Mouse (Mus musculus): ENCODE results near the gene Adamts3.

The Adamts3 gene

DNA sequence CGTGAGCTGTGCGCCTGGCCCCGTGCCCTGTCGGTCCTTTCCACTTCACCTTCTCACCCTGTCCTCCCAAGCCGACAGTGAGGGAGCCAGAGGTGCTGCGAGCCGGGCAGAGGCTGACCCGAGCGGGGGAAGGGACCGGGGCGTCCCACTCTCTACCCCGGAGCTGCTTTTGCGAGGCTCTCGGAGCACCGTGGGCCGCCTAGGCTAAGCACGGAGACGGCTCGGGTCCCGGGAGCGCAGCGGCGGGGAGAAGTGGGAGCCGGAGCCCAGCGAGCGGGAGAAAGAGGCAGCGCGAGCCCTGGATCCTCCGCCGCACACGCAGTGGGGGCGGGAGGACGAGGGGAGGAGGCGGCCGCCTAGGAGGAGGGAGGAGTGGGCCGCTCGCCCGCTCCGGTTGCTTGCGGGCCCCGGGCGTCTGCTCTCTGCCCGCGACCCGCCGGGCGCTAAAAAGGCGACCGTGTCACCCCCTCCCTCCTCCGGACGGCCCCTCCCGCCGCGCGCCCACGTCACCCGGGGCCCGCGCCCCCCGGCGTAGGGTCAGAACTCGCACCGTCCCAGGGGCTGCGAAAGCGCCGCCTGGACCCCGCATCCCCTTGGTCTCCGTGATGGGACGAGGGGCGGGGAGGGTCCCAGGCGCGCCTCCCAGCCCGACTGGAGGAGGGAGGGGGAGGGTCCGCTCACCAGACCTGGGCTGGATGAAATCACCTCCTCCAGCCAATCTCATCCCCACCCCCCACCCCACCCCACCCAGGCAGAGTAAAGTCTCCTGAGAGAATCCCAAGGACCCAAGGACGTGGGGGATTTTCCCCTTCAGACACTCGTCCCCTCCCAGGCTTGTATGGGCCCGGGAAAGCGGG, at the start of gene Adamts3:
Gene Adamts3 (minus strand): TSS at position 284 of the 857 bp plus-strand sequence.
- DNase-seq, result peak; percentile 28

DNA sequence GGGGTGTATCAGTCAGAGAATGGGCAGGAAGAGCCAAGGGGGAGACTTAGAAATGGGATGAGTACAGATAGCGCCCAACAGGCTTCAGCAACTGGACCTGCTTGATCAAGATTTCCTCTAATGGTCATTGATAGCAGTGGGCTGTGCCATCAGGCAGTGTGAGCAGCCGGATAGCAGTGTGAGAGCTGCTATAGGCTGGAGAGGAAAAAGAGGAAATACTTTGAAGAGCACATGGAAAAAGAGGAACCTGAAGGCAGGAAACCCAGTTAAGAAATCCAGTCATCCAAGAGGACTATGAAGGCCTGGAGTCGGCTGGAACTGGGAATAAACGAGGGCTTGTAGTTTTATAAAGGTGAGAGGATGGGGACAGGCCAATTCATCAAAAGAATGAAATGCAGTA, 48.4 kb upstream of the Adamts3 start:
- no peak for DNase-seq

DNA sequence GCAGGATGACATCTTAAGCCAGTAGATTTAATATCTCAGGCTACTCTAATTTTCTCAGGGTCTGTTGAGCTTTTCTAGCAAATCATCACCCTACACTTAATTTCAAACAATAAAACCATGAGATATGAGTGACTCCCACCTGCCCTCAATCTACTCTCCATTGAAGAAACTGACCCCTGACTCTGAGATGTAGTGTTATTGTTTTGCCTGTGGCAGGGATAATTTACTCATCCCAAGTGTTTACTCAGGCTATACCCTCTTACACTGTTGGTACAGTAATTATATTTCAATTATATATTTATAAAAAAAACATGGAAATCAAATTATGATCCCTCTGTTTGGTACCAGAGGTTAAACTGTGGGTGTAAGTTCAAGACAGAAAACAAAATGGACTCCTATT, 29.2 kb upstream of the Adamts3 start:
- DNase-seq, result no peak

DNA sequence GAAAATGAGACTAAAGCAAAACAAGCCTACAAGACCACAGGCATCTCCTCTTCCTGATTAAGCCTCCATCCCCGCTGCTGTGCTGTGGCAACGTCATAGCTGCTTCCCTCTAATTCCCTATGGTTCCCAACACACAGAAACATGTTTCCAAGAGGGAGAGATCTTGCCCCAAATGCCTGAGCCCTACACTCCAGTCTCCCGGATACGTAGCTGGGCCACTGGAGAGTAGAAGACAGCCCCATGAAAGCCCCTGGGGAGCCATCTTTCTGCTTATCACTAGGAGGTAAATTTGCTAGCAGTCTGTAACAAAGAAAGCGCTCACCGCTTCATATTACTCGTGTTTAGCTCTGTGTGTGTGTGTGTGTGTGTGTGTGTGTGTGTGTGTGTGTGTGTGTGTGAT, 28.8 kb upstream of the Adamts3 start:
- DNase-seq, result no peak

DNA sequence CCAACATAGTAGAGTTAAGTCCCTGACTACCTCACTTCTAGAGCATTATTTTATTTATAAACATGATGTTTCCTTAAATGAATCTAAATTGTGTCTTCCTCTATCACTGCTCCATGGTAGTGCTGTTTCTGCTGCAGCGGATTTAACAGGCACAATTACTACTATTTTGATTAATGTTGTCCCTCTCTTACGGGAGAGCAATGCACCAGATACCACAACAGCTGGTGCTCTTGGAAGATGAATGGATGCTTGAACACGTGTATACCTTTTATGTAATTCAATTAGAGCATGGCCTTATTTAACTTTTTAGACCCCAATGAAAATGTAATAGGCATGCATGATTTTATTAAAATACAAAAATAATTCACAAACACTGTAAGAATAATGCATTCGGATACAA, 28.4 kb upstream of the Adamts3 start:
- DNase-seq, result no peak

- no peak for DNase-seq
These were observed 23.8 kb upstream of the Adamts3 start for GRCm38 (mm10) chr5:89906884-89907431.

- no peak for DNase-seq
These were observed 17.9 kb upstream of the Adamts3 start for GRCm38 (mm10) chr5:89901026-89901425.

DNA sequence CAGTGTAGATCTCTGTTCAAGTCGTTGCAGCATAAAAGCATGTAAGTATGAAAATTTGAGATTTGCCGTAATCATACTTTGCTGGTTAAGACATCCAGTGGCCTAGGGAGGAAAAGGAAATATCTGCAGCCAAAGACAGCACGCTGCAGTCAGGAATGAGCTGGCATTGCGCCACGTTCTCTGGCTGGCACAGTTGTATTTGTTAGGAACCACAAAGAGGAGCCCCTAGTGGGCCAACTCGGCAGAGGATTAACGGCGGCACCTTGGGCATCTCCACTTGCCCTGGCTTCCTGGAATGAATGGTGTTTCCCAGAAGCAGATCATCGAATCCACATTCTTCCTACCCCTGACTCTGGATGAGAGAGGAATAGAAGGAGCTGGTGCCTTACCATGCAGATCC, 14.4 kb upstream of the Adamts3 start:
- DNase-seq, result peak; percentile 7

DNA sequence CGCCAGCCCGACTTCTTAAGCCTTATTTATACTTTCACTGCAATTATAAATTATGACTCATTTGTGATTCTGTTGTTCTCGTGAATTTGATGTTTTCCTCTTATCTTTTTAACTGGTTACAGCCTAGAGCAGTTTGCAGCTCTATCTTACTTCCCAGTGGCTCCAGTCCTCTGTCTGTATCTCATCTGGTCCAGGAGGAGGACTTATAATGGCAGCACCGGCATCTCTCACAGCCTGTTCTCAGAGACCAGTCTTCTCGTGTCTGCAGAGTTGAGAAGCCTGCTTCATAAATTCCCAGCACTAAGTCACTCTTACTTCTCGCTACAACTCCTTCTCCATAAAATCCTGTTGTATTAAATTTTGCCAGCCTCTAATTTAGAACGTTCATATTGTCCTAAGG, 12.4 kb upstream of the Adamts3 start:
- DNase-seq, result no peak

GRCm38 (mm10) chr5:89884991-89885390, 1.9 kb upstream of the Adamts3 start:
- no peak for DNase-seq

GRCm38 (mm10) chr5:89883908-89884204, 722 bp upstream of the Adamts3 start:
- DNase-seq, result no peak

- DNase-seq, result peak; percentile 30
These were observed 921 bp downstream of the Adamts3 start for GRCm38 (mm10) chr5:89882091-89882734.

DNA sequence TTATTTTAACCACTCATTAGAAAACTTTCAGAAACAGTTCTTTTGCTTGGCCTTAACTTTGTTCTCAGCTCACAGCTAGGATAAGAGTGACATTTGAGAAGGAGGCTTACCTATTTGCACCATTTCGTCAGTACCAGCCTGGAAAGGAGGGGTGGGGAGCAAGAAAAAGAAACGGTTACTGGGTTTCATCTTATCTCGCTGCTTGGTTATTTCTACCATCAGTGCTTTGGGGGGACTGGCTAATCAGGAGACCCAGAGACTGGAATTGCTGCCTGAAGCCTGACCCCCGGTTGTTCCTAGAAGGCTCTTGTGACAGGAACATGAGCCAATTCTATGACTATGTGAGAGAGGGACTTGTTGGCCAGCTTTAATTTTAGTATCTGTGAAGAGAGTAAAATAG, 1.7 kb downstream of the Adamts3 start:
- DNase-seq, result no peak

- no peak for DNase-seq
These were observed 4.2 kb downstream of the Adamts3 start for GRCm38 (mm10) chr5:89878866-89879392.

- DNase-seq, result no peak
These were observed 10.5 kb downstream of the Adamts3 start for GRCm38 (mm10) chr5:89872661-89873060.

DNA sequence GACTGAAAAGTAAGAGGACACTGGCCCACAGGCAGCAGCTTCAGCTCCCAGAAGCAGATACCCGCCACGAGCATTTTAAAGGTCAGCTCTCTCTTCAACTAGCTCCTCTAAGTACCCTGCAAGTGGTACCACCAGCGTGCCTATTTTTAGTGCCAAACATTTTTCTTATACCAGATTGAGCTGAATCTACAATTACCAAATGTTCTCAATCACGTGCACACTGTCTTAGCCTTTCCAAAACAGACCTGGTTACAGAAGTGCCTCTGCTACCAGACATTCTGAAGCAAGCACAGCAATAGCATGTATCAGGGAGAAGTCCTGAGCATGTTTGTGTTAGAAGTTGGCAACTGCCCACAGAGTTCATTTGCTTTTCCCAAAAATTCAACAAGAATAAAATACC, 23.5 kb downstream of the Adamts3 start:
- no peak for DNase-seq

DNA sequence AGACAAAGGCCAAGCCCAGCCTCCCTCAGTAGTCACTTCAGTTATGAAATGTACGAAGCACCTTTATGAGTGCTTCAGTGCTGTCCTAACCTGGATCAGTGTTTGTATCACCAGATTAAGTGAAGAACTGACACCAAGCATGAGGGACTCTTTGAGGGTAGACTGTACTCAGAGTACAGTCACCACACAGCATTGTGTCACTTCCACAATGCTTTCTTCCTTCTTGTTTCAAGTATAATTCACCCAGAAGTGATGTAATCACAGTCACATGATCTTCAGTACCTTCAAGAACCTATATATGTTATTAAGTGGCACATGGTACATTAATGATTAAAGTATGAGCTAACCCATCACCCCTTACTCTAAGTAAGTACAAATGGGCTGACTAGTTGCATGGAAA, 24.3 kb downstream of the Adamts3 start:
- no peak for DNase-seq

- no peak for DNase-seq
These were observed 36.6 kb downstream of the Adamts3 start for GRCm38 (mm10) chr5:89846551-89846950.

GRCm38 (mm10) chr5:89844354-89844753, 38.8 kb downstream of the Adamts3 start:
- peak; percentile 19 for DNase-seq

GRCm38 (mm10) chr5:89843478-89843877, 39.7 kb downstream of the Adamts3 start:
- no peak for DNase-seq

GRCm38 (mm10) chr5:89839627-89840026, 43.5 kb downstream of the Adamts3 start:
- peak; percentile 12 for DNase-seq

DNA sequence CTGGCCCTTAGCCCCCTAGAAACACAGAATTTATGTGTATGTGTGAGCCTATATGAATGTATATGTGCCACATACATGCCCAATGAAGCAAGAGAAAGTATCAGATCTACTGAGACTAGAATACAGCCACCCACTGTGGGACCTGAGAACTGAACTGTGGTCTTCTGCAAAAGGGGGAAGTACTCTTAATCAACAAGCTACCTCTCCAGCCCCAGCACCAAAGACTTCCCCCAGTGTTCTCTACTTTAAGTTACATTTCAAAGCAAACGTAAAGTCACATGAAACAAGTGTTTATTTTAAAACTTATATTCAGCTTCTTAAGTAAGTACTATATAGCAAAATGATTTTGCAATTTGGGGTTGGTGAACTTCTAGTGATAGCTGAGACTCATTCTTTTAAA, 62.0 kb downstream of the Adamts3 start:
- DNase-seq, result no peak

GRCm38 (mm10) chr5:89819531-89819930, 63.6 kb downstream of the Adamts3 start:
- no peak for DNase-seq

DNA sequence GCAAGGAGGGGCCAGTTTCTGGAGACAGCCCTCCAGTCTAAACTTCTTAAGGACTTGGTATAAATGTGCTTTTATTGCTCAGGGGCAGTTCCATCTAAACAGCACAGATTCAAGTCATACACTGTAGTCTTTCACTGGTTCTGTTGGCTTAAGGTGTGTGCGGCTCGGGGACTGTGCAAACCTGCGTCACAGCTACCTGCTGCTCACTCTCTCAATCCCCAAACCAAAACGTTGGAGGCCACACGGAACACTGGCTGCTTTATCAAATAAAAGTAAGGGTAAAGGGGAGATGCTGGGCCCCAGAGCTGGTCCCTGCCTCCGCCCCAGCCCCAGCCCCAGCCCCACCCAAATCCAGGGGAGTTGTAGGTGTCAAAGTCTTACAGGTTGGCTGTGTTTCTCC, 66.5 kb downstream of the Adamts3 start:
- DNase-seq, result no peak
